In genomic region chr5:113929950-113930647, GRCm38 (mm10) we compare ENCODE assay signal across 9 mouse cellular contexts. TPM values are rescaled to one million over a fixed set of nuclear protein-coding genes. Genes with fewer than 3 reads are reported as not detected.
DNase-seq lines count a peak whose midpoint lies in the region; ATAC-seq lines count a peak whose summit lies in the region.
"Had no signal": no experiment of that assay in that cellular context is flagged by ENCODE, and none has a peak within 500 bp of the region (broad histone marks: within the 10 kb centered on the region; RNA-seq: fewer than 3 reads in every experiment).

No protein-coding gene starts in this region.

- H3K9ac ChIP-seq in midbrain, embryonic 13.5 days (replicated peaks): no peak overlapping the region
- H3K9ac ChIP-seq in midbrain, embryonic 14.5 days (replicated peaks; ENCODE audit: low read length): no peak overlapping the region
- H3K9ac ChIP-seq in heart, embryonic 12.5 days: no peak overlapping the region
- no peak overlapping the region for H3K9ac ChIP-seq in stomach, embryonic 16.5 days (ENCODE audit: low read length)

- H3K4me2 ChIP-seq in midbrain, embryonic 13.5 days (replicated peaks): no peak overlapping the region
- no peak overlapping the region for H3K4me2 ChIP-seq in midbrain, embryonic 14.5 days (ENCODE audit: low read length)
- H3K4me2 ChIP-seq in heart, embryonic 12.5 days: peak overlapping the region; percentile 15; the same call in 1 of the 2 replicates
- 0 out of 2 replicates have a peak overlapping the region, but pooled peaks have one; percentile 16 for H3K4me2 ChIP-seq in stomach, embryonic 16.5 days (ENCODE audit: low read depth, low read length)

- no peaks in the 10 kb centered on the region for H3K27me3 ChIP-seq in midbrain, embryonic 13.5 days
- H3K27me3 ChIP-seq in midbrain, embryonic 14.5 days (ENCODE audit: control insufficient read depth, insufficient read depth, low read length): no peaks in the 10 kb centered on the region
- H3K27me3 ChIP-seq in heart, embryonic 12.5 days (replicated peaks): no peaks in the 10 kb centered on the region
- H3K27me3 ChIP-seq in stomach, embryonic 16.5 days (ENCODE audit: control insufficient read depth, insufficient read depth, low read length): no peaks in the 10 kb centered on the region

- 0 out of 2 replicates have a peak, but pooled peaks cover 3% of the 10 kb centered on the region for H3K9me3 ChIP-seq in midbrain, embryonic 13.5 days
- H3K9me3 ChIP-seq in midbrain, embryonic 14.5 days (ENCODE audit: control insufficient read depth, low read length): no peaks in the 10 kb centered on the region
- H3K9me3 ChIP-seq in heart, embryonic 12.5 days (replicated peaks): peaks cover 13% of the 10 kb centered on the region
- H3K9me3 ChIP-seq in stomach, embryonic 16.5 days (replicated peaks; ENCODE audit: control insufficient read depth, low read length): peaks cover 7% of the 10 kb centered on the region; the same call in 1 of the 2 replicates

- no peaks in the 10 kb centered on the region for H3K36me3 ChIP-seq in midbrain, embryonic 13.5 days
- no peaks in the 10 kb centered on the region for H3K36me3 ChIP-seq in midbrain, embryonic 14.5 days (ENCODE audit: control insufficient read depth, insufficient read depth, low read length)
- H3K36me3 ChIP-seq in heart, embryonic 12.5 days: no peaks in the 10 kb centered on the region
- no peaks in the 10 kb centered on the region for H3K36me3 ChIP-seq in stomach, embryonic 16.5 days (ENCODE audit: control insufficient read depth, insufficient read depth, low read length)

- peaks cover 18% of the 10 kb centered on the region for H3K4me1 ChIP-seq in midbrain, embryonic 13.5 days (replicated peaks)
- peaks cover 7% of the 10 kb centered on the region; the same call in 1 of the 2 replicates for H3K4me1 ChIP-seq in midbrain, embryonic 14.5 days (ENCODE audit: control insufficient read depth, insufficient read depth, low read length)
- peaks cover 37% of the 10 kb centered on the region for H3K4me1 ChIP-seq in heart, embryonic 12.5 days (replicated peaks)
- H3K4me1 ChIP-seq in stomach, embryonic 16.5 days (ENCODE audit: control insufficient read depth, insufficient read depth, low read length): peaks cover 8% of the 10 kb centered on the region

- no peak for ATAC-seq in midbrain, embryonic 13.5 days
- no peak for ATAC-seq in midbrain, embryonic 14.5 days (ENCODE audit: low FRiP score, low TSS enrichment)
- 0 out of 2 replicates have a peak, but pooled peaks have one; percentile 16 for ATAC-seq in heart, embryonic 12.5 days (ENCODE audit: insufficient number of reproducible peaks, low FRiP score)
- no peak for ATAC-seq in stomach, embryonic 16.5 days (ENCODE audit: insufficient read depth, low FRiP score)
- ATAC-seq in activated CD4-positive, CD25-positive, alpha-beta regulatory T cell, adult 4 months: no peak

- no peak overlapping the region for H3K4me3 ChIP-seq in midbrain, embryonic 13.5 days (replicated peaks)
- H3K4me3 ChIP-seq in midbrain, embryonic 14.5 days (replicated peaks; ENCODE audit: low read depth, low read length): no peak overlapping the region
- no peak overlapping the region for H3K4me3 ChIP-seq in heart, embryonic 12.5 days
- no peak overlapping the region for H3K4me3 ChIP-seq in stomach, embryonic 16.5 days (replicated peaks; ENCODE audit: low read length)
- H3K4me3 ChIP-seq: erythroblast, embryonic 14.5 days had no signal

- no peak for DNase-seq in midbrain, embryonic 14.5 days
- DNase-seq in kidney, postnatal 4 days: peak; percentile 61 to 72
- no peak for DNase-seq in left cerebral cortex, adult 9 months (ENCODE audit: low spot score in 2 of 2)
- DNase-seq in cerebellum, adult 18-20 months: no peak

- peak overlapping the region; percentile 27; the same call in 1 of the 2 replicates for H3K27ac ChIP-seq in midbrain, embryonic 13.5 days
- no peak overlapping the region for H3K27ac ChIP-seq in midbrain, embryonic 14.5 days (replicated peaks; ENCODE audit: low read depth, low read length)
- peak overlapping the region; percentile 93 for H3K27ac ChIP-seq in heart, embryonic 12.5 days (ENCODE audit: poor library complexity, severe bottlenecking)
- H3K27ac ChIP-seq in stomach, embryonic 16.5 days (ENCODE audit: low read length): peak overlapping the region; percentile 72

- 59% methylated on average over 10 of the region's 10 CpGs for WGBS in midbrain, embryonic 13.5 days
- 52% methylated on average over 10 of the region's 10 CpGs for WGBS in midbrain, embryonic 14.5 days
- 42% methylated on average over 10 of the region's 10 CpGs for WGBS in heart, embryonic 12.5 days
- WGBS in stomach, embryonic 16.5 days: 51% methylated on average over 10 of the region's 10 CpGs

RNA-seq across cellular contexts. Expression of gene Coro1c, which starts 21.5 kb away (rescaled TPM):
- polyA plus RNA-seq in midbrain, embryonic 13.5 days (2015; fragmentation: Nextera tagmentation; extraction: Ambion mirVana): 214 and 215 TPM in 2 replicates
- polyA plus RNA-seq in midbrain, embryonic 14.5 days (2014; fragmentation: Nextera tagmentation; extraction: Ambion mirVana): 133 and 201 TPM in 2 replicates
- 137 and 141 TPM in 2 replicates for polyA plus RNA-seq in heart, embryonic 12.5 days (2016; fragmentation: Nextera tagmentation; extraction: Ambion mirVana)
- 145 and 159 TPM in 2 replicates for polyA plus RNA-seq in stomach, embryonic 16.5 days (2015; fragmentation: Nextera tagmentation; extraction: Ambion mirVana)
- polyA plus RNA-seq in activated CD4-positive, CD25-positive, alpha-beta regulatory T cell, adult 4 months (2017; shearing (Covaris generic)): 10 to 100 TPM; 59.2 to 70.7 TPM

Comparison
In these comparisons a context has a peak if more than half of its experiments do, and no peak if none do; other contexts are left out.
1. H3K4me2 ChIP-seq: peak in heart, embryonic 12.5 days (single experiment) and stomach, embryonic 16.5 days (single experiment); none in midbrain, embryonic 13.5 days (single experiment) and midbrain, embryonic 14.5 days (single experiment).
2. DNase-seq: peak in kidney, postnatal 4 days (2 of 2); none in midbrain, embryonic 14.5 days (single experiment), left cerebral cortex, adult 9 months (0 of 2) and cerebellum, adult 18-20 months (0 of 2).